Mouse (Mus musculus) WW6 (cell line): ENCODE measurements around the gene Eif3j1.
"Not testable (repeated sequence)": the region's sequence is repeated elsewhere in the genome, so short reads cannot be mapped to it uniquely, and the experiment has no call there.

Experiments used
- DNase-seq: peaks from one replicate; pipeline ENCODE4 v3.0.0-alpha.2; 2013; ENCODE audit warnings: low read depth, low spot score

Eif3j1 gene

GRCm38 (mm10) chr2:122027862-122028755 is at the start of gene Eif3j1:
TSS of gene Eif3j1 (plus strand) at chr2:122028546.
- peak; percentile 57 for DNase-seq

- no peak for DNase-seq
Observed at GRCm38 (mm10) chr2:121995738-121996137, 32.6 kb upstream of the Eif3j1 start.

GRCm38 (mm10) chr2:122008832-122009231 is 19.5 kb upstream of the Eif3j1 start:
- no peak for DNase-seq

GRCm38 (mm10) chr2:122011441-122011840 is 16.9 kb upstream of the Eif3j1 start:
- no peak for DNase-seq

GRCm38 (mm10) chr2:122018705-122019104 is 9.6 kb upstream of the Eif3j1 start:
- no peak for DNase-seq

GRCm38 (mm10) chr2:122022284-122022683 is 6.1 kb upstream of the Eif3j1 start:
- no peak for DNase-seq

- not testable (repeated sequence) for DNase-seq
Observed at GRCm38 (mm10) chr2:122027091-122027490, 1.3 kb upstream of the Eif3j1 start.

GRCm38 (mm10) chr2:122028756-122029700 is 682 bp downstream of the Eif3j1 start:
- no peak for DNase-seq

- DNase-seq, result no peak
Observed at GRCm38 (mm10) chr2:122031970-122032369, 3.6 kb downstream of the Eif3j1 start.

GRCm38 (mm10) chr2:122036064-122036463 is 7.7 kb downstream of the Eif3j1 start:
- DNase-seq, result no peak

GRCm38 (mm10) chr2:122043926-122044325 is 15.6 kb downstream of the Eif3j1 start:
- DNase-seq, result no peak

GRCm38 (mm10) chr2:122059365-122060115 is 31.2 kb downstream of the Eif3j1 start:
- no peak for DNase-seq

- no peak for DNase-seq
Observed at GRCm38 (mm10) chr2:122065200-122065969, 37.0 kb downstream of the Eif3j1 start.

- DNase-seq, result no peak
Observed at GRCm38 (mm10) chr2:122066241-122066640, 37.9 kb downstream of the Eif3j1 start.

- DNase-seq, result no peak
Observed at GRCm38 (mm10) chr2:122069144-122069912, 41.0 kb downstream of the Eif3j1 start.

GRCm38 (mm10) chr2:122069922-122070321 is 41.6 kb downstream of the Eif3j1 start:
- DNase-seq, result no peak

- DNase-seq, result no peak
Observed at GRCm38 (mm10) chr2:122081728-122082456, 53.5 kb downstream of the Eif3j1 start.

- no peak for DNase-seq
Observed at GRCm38 (mm10) chr2:122086446-122086845, 58.1 kb downstream of the Eif3j1 start.

- no peak for DNase-seq
Observed at GRCm38 (mm10) chr2:122093844-122094243, 65.5 kb downstream of the Eif3j1 start.
